Mouse (Mus musculus) heart, postnatal 0 days (tissue): ENCODE measurements around the gene Retnlg.

Experiments
- CTCF ChIP-seq: IDR thresholded peaks from 2 replicates; pipeline ENCODE4 v1.5.1; 2016; ENCODE audit warnings: antibody characterized with exemption, control low read depth, low read depth
- EP300 ChIP-seq: IDR thresholded peaks from 2 replicates; pipeline ENCODE4 v1.6.1; 2016; ENCODE audit warnings: antibody characterized with exemption, low read depth

DNA sequence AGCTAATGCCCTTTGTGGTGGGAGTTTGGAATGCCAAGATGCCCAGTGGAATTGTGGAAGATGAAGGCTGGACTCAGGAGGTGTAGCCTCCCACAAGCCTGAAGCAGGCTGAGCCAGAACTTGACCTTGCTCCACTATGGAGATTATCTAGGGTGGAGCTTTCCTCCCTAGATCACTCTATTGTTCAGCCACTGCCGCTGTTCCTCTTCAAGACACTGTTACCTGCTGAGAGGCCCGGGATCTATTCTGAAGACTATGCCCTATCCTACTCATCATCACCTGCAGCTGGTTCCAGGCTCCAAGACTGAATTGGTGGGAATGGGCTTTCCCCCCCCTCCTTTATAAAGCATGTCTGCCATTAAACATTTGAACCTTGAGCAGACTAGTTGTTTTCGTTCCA is 2.8 kb upstream of the Retnlg start:
- TF ChIP-seq CTCF (no peak), EP300 (no peak)
